Mouse (Mus musculus) megakaryocyte, embryonic 14.5 days (primary cell): ENCODE measurements at regions not wholly inside any gene's neighbourhood (a gene's known extent, or its start where the extent isn't known, plus 50 kb on each side); places are given as distances from the start of the nearest gene placed in this dataset.

Source experiments
- FLI1 ChIP-seq: IDR thresholded peaks from 2 replicates; pipeline ENCODE4 v1.6.1; 2012; ENCODE audit warnings: low read length, inconsistent platforms, mixed read lengths
- GATA1 ChIP-seq: IDR thresholded peaks from 3 replicates; pipeline ENCODE4 v1.6.1; 2012; ENCODE audit warnings: mixed read lengths, low read length, inconsistent platforms, borderline replicate concordance

DNA sequence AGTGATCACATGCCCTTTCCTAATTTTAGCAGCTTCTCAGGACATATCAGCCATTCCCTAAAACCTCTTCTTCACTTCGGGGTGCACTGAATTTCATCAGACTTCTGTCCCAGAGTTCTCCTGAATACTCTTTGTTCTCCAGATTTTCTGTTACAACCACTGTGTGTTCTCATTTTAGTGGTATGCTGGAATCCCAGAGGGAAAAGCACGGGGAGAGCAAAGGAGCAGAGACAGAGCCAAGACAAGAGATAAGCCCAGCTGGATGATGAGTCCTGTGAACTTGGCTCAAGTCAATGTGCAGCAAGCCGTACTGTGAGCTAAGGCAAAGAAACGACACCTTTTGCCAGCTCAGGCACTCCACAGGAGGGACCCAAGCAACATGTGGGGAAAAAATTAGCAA is 416.3 kb upstream of the Intu start:
- TF ChIP-seq GATA1 = no peak
- TF ChIP-seq FLI1 = no peak
